Mouse (Mus musculus): ENCODE data around the gene Got1. TPM values are rescaled to one million over a fixed set of nuclear protein-coding genes. Genes with fewer than 3 reads are reported as not detected.

Got1 gene
- total RNA-seq, 1 experiment from 2014 or later, result 191 TPM

GRCm38 (mm10) chr19:43480512-43480911 is 43.9 kb downstream of the Got1 start:
- DNase-seq, result no peak

- no peak for DNase-seq
These were observed 45.0 kb downstream of the Got1 start for GRCm38 (mm10) chr19:43479431-43479830.

GRCm38 (mm10) chr19:43478891-43479290 is 45.5 kb downstream of the Got1 start:
- DNase-seq, result peak; percentile 67

GRCm38 (mm10) chr19:43477436-43477835 is 47.0 kb downstream of the Got1 start:
- DNase-seq, result no peak

GRCm38 (mm10) chr19:43476063-43476462 is 48.3 kb downstream of the Got1 start:
- no peak for DNase-seq

GRCm38 (mm10) chr19:43475642-43476041 is 48.8 kb downstream of the Got1 start:
- DNase-seq, result peak; percentile 23

- DNase-seq, result peak; percentile 6
These were observed 51.6 kb downstream of the Got1 start for GRCm38 (mm10) chr19:43472781-43473180.

- DNase-seq, result no peak
These were observed 52.1 kb downstream of the Got1 start for GRCm38 (mm10) chr19:43472331-43472730.

- DNase-seq, result no peak
These were observed 55.1 kb downstream of the Got1 start for GRCm38 (mm10) chr19:43469333-43469732.

GRCm38 (mm10) chr19:43467927-43468685 is 56.3 kb downstream of the Got1 start:
- DNase-seq, result no peak

- DNase-seq, result no peak
These were observed 58.7 kb downstream of the Got1 start for GRCm38 (mm10) chr19:43465601-43466255.

GRCm38 (mm10) chr19:43465076-43465475 is 59.3 kb downstream of the Got1 start:
- DNase-seq, result no peak

- no peak for DNase-seq
These were observed 60.1 kb downstream of the Got1 start for GRCm38 (mm10) chr19:43464294-43464687.

GRCm38 (mm10) chr19:43463546-43464293 is 60.7 kb downstream of the Got1 start:
- no peak for DNase-seq

- DNase-seq, result no peak
These were observed 62.3 kb downstream of the Got1 start for GRCm38 (mm10) chr19:43462141-43462540.

GRCm38 (mm10) chr19:43460481-43460880 is 63.9 kb downstream of the Got1 start:
- DNase-seq, result no peak

- DNase-seq, result no peak
These were observed 64.5 kb downstream of the Got1 start for GRCm38 (mm10) chr19:43459948-43460347.

GRCm38 (mm10) chr19:43453025-43453424 is 71.4 kb downstream of the Got1 start:
- DNase-seq, result no peak

GRCm38 (mm10) chr19:43452176-43452575 is 72.2 kb downstream of the Got1 start:
- no peak for DNase-seq

GRCm38 (mm10) chr19:43451563-43451962 is 72.8 kb downstream of the Got1 start:
- no peak for DNase-seq

Data from adrenal gland, postnatal 25 days (tissue).